Mouse (Mus musculus) myocyte (in vitro differentiated cells): ENCODE results near the gene Smim12. TPM values are rescaled to one million over a fixed set of nuclear protein-coding genes. Genes with fewer than 3 reads are reported as not detected.

Experiments
- H3K27me3 ChIP-seq: one replicate; pipeline ENCODE4 v1.6.1; 2011; ENCODE audit not compliant: control insufficient read depth, insufficient read depth, insufficient read length
- H3K36me3 ChIP-seq: one replicate; pipeline ENCODE4 v1.6.1; 2011; ENCODE audit not compliant: control insufficient read depth, insufficient read depth
- H3K4me2 ChIP-seq: one replicate; pipeline ENCODE4 v1.6.1; 2011; ENCODE audit warnings: low read depth, control low read depth
- H3K4me3 ChIP-seq: one replicate; pipeline ENCODE4 v1.5.1; 2011; ENCODE audit warnings: mild to moderate bottlenecking, control low read depth, moderate library complexity
- H3K79me2 ChIP-seq: one replicate; pipeline ENCODE4 v1.6.1; 2011; ENCODE audit not compliant: control insufficient read depth, insufficient read depth
- H3ac ChIP-seq: one replicate; pipeline ENCODE4 v1.6.1; 2011; ENCODE audit not compliant: control insufficient read depth, insufficient read length
- CEBPB ChIP-seq: IDR thresholded peaks from 2 replicates; pipeline ENCODE4 v1.6.1; 2011; ENCODE audit warnings: mild to moderate bottlenecking, moderate library complexity; ENCODE audit not compliant: poor library complexity, insufficient read depth, severe bottlenecking
- E2F4 ChIP-seq: IDR thresholded peaks from one replicate; pipeline ENCODE4 v1.6.1; 2011; ENCODE audit warnings: mild to moderate bottlenecking, control low read depth, moderate library complexity; ENCODE audit not compliant: insufficient read depth
- MAX ChIP-seq: IDR thresholded peaks from one replicate; pipeline ENCODE4 v1.6.1; 2011; ENCODE audit warnings: low read depth, mild to moderate bottlenecking, control low read depth
- MYOD1 ChIP-seq, 3 experiments: IDR thresholded peaks; one replicate each; pipeline ENCODE4 v1.6.1; 2011; ENCODE audit warnings: control low read depth in 2 of 3, low read depth in 2 of 3, mild to moderate bottlenecking in 2 of 3, moderate library complexity in 1 of 3; ENCODE audit not compliant: insufficient read length in 2 of 3, control insufficient read depth in 1 of 3
- MYOG ChIP-seq, 3 experiments: IDR thresholded peaks; one replicate each; pipeline ENCODE4 v1.6.1; 2011; ENCODE audit warnings: control low read depth in 2 of 3, low read depth in 2 of 3, mild to moderate bottlenecking in 2 of 3; ENCODE audit not compliant: insufficient read length in 2 of 3, control insufficient read depth in 1 of 3, insufficient read depth in 1 of 3
- POLR2A ChIP-seq: IDR thresholded peaks from one replicate; pipeline ENCODE4 v1.6.1; 2011; ENCODE audit warnings: low read depth, mild to moderate bottlenecking, control low read depth, moderate library complexity; ENCODE audit not compliant: insufficient read length
- POLR2AphosphoS2 ChIP-seq: IDR thresholded peaks from one replicate; pipeline ENCODE4 v1.6.1; 2011; ENCODE audit warnings: low read depth, control low read depth; ENCODE audit not compliant: insufficient read length
- REST ChIP-seq: IDR thresholded peaks from one replicate; pipeline ENCODE4 v1.6.1; 2011; ENCODE audit warnings: mild to moderate bottlenecking, control low read depth, moderate library complexity; ENCODE audit not compliant: insufficient read depth, insufficient read length
- SRF ChIP-seq: IDR thresholded peaks from one replicate; pipeline ENCODE4 v1.6.1; 2011; ENCODE audit warnings: low read depth; ENCODE audit not compliant: control insufficient read depth, insufficient read length
- TCF12 ChIP-seq: IDR thresholded peaks from one replicate; pipeline ENCODE4 v1.6.1; 2011; ENCODE audit warnings: mild to moderate bottlenecking, control low read depth; ENCODE audit not compliant: poor library complexity, insufficient read depth, severe bottlenecking
- TCF3 ChIP-seq: IDR thresholded peaks from one replicate; pipeline ENCODE4 v1.6.1; 2011; ENCODE audit warnings: low read depth, control low read depth; ENCODE audit not compliant: insufficient read length
- USF1 ChIP-seq: IDR thresholded peaks from one replicate; pipeline ENCODE4 v1.6.1; 2011; ENCODE audit warnings: low read depth, mild to moderate bottlenecking, control low read depth, moderate library complexity
- polyA plus RNA-seq: library from polyadenylated mRNA; unstranded; fragments of >200 nt; fragmentation: generic; extraction: Trizol; gene quantifications from one replicate; pipeline ENCODE4 v1.2.1, GENCODE M21; 2012; ENCODE audit warnings: missing spikeins

Smim12 gene
- polyA plus RNA-seq, 1 experiment = 64.4 TPM

DNA sequence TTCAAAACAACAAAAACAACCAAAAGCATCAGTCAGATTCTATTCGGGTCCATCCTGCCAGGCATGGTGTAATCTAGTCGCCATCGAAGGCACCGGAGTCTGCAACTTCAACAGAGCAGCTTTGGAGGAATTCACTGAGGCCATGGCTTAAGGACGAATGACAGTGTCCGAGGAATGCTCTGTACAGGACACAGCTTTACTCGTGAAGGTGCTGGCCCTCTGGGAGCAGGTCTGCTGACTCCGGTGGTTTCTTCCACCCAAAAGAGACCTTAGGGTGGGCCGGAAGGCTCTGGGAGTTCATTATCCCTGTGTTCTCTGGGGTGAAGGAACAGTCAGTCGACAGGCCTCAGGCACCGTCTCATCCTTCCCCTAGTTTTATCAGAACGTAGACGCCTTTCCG lies 18.0 kb downstream of the Smim12 start:
- no peak for TF ChIP-seq SRF
- TF ChIP-seq MYOD1 (IDR thresholded peaks at IDR 0.05; ENCODE audit: control insufficient read depth in 1 of 3, insufficient read length in 2 of 3, low read depth in 2 of 3) = no peak
- TF ChIP-seq POLR2A = no peak
- TF ChIP-seq TCF3 = no peak
- TF ChIP-seq MYOG (IDR thresholded peaks at IDR 0.05; ENCODE audit: control insufficient read depth in 1 of 3, insufficient read depth in 1 of 3, insufficient read length in 2 of 3, low read depth in 2 of 3) = no peak
- TF ChIP-seq REST = no peak
- TF ChIP-seq TCF12 = no peak
- TF ChIP-seq CEBPB = no peak
- no peak for TF ChIP-seq E2F4
- TF ChIP-seq USF1 = no peak
- TF ChIP-seq MAX = no peak
- no peak for TF ChIP-seq POLR2AphosphoS2

DNA sequence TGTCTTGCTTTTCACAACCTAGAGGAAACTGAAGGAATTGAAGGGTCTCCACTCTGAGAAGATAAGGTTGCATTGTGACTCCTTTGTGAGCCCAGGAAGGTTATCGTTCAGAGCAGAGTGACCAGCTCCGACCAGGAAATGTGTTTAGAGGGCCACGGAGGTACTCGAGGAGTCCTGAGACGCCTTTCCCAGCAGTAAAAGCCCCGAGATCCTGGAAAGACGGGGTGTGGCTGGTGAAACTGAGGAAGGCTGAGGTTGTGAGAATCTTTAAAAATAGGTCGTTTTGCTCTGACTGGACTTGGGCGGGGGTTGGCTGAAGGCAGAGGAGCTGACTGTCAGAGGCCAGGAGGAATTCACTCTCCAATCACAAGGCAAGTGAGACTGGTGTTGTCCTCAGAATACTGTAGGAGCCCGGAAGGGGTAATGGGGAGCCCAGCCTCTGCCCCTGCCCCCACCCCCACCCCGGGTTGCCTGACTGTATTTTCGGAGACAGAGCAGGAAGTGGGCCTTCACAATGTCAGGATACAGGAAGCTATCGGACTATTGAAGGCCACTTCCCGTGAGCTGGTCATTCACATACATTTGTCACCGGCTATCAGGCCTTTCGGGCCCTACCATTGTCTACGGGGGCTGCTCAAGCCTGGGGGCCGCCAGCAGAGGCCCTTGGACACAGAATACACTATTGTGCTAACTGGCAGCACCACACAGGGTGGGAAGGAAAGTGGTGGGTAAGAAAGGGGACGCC lies 20.0 kb downstream of the Smim12 start:
- Histone ChIP-seq H3K4me2 (no peak overlapping the region), H3ac (no peak overlapping the region), H3K36me3 (no peaks in the 10 kb centered on the region), H3K79me2 (no peaks in the 10 kb centered on the region), H3K27me3 (peaks cover 39% of the 10 kb centered on the region), H3K4me3 (no peak overlapping the region)
- TF ChIP-seq POLR2AphosphoS2 (no peak), REST (no peak), MYOG (IDR thresholded peaks at IDR 0.05; ENCODE audit: control insufficient read depth in 1 of 3, insufficient read depth in 1 of 3, insufficient read length in 2 of 3, low read depth in 2 of 3) (no peak), TCF12 (no peak), CEBPB (no peak), MYOD1 (IDR thresholded peaks at IDR 0.05; ENCODE audit: control insufficient read depth in 1 of 3, insufficient read length in 2 of 3, low read depth in 2 of 3) (no peak), TCF3 (no peak), USF1 (no peak), SRF (no peak), E2F4 (no peak), POLR2A (no peak), MAX (no peak)

More for the DNA sequence above, 18.0 kb downstream of the Smim12 start:
- Histone ChIP-seq H3ac (no peak overlapping the region), H3K4me3 (no peak overlapping the region), H3K27me3 (peaks cover 38% of the 10 kb centered on the region), H3K36me3 (no peaks in the 10 kb centered on the region), H3K79me2 (no peaks in the 10 kb centered on the region), H3K4me2 (no peak overlapping the region)

DNA sequence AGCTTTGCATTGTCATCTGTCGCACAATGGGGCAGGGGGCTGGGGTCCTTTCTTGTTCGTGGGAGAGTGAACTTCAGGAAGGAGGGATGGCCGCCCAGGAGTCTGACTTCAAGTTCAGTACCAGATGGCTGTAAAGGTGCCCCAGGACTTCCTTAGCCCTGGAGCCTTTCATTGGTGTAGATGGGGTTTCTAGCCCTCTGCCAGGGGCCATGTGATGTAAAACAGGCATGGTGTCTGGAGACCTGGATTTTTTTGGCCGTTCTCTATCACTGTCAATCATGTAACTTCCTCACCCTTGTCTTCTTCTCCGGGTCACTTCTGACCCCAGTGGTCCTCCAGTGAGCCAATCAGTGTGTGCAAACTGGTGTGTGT lies 20.6 kb downstream of the Smim12 start:
- TF ChIP-seq USF1 = no peak
- Histone ChIP-seq H3K79me2 (no peaks in the 10 kb centered on the region), H3K4me2 (no peak overlapping the region), H3K4me3 (no peak overlapping the region), H3ac (no peak overlapping the region), H3K27me3 (peaks cover 39% of the 10 kb centered on the region), H3K36me3 (no peaks in the 10 kb centered on the region)

DNA sequence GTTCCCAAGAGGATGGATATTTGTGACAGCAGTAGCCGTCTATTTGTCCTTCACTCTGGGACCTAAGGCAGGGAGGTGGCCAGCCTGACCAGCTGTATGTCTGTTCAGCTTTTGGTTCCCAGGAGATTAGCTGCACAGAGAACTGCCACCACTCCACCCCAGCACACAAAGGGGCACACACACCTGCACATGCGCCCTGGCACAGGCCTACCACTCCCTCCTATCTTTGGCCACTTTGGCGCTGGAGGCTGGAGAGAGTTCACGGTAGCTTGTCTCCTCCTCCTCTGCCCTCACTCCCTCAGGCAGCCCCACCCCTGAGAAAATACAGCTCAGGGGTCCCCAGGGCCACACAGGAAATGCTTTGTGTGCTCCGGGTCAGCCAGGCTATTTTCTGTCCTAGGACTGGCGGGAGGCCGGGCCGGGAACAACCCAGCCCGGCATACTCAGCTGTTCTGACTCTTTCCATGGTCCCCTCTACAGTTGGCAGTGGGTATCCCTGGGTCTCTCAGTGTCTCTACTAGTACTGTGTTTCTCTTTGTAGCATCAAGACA lies 34.9 kb downstream of the Smim12 start:
- Histone ChIP-seq H3ac (no peak overlapping the region), H3K27me3 (peaks cover 33% of the 10 kb centered on the region), H3K4me3 (no peak overlapping the region), H3K79me2 (no peaks in the 10 kb centered on the region), H3K4me2 (no peak overlapping the region), H3K36me3 (no peaks in the 10 kb centered on the region)
- TF ChIP-seq MYOD1 (IDR thresholded peaks at IDR 0.05; ENCODE audit: control insufficient read depth in 1 of 3, insufficient read length in 2 of 3, low read depth in 2 of 3) = no peak
- TF ChIP-seq CEBPB = no peak
- TF ChIP-seq SRF = no peak

DNA sequence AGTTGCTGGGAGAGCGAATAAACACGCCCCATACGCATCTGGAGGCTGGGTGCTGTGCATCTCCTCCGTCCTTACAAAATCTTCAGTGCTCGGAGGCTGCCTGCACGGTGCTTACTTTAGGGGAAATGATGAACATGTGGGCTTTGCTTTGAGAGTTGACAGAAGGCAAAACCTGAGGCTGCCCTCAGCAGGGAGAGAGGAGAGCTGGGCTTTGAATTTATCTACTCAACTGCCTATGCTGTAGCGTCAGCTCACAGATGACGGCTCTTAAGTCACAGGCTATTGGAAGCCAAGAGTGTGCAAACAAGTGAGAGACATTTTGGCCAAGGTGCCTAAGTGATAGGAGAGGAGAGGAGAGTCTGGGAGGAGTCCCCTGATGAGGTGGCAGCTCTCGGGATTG lies 35.7 kb downstream of the Smim12 start:
- Histone ChIP-seq H3K27me3 (peaks cover 34% of the 10 kb centered on the region), H3K36me3 (no peaks in the 10 kb centered on the region), H3ac (no peak overlapping the region), H3K4me2 (no peak overlapping the region), H3K4me3 (no peak overlapping the region), H3K79me2 (no peaks in the 10 kb centered on the region)
- TF ChIP-seq E2F4 (no peak), POLR2A (no peak), REST (no peak), USF1 (no peak), TCF3 (no peak), MYOD1 (IDR thresholded peaks at IDR 0.05; ENCODE audit: control insufficient read depth in 1 of 3, insufficient read length in 2 of 3, low read depth in 2 of 3) (no peak)
